Mouse (Mus musculus): ENCODE measurements around the gene Eid2b. TPM values are rescaled to one million over a fixed set of nuclear protein-coding genes. Genes with fewer than 3 reads are reported as not detected.
A peak's percentile ranks its signal among the peaks of the same experiment; 100 is the strongest.

Eid2b gene
- polyA plus RNA-seq, 1 experiment from 2014 or later: 5.7 TPM

GRCm38 (mm10) chr7:28311926-28312543 lies 34.5 kb downstream of the Eid2b start, which contains the start of gene Timm50:
TSS of gene Timm50 (minus strand) at chr7:28312072.
- WGBS: under 1% methylated on average over 43 of the region's 45 CpGs
- Histone ChIP-seq H3K9me3 (ENCODE audit: control insufficient read depth, low read length) (no peaks in the 10 kb centered on the region), H3K27me3 (replicated peaks; ENCODE audit: control insufficient read depth, insufficient read depth, low read length) (no peaks in the 10 kb centered on the region), H3K36me3 (ENCODE audit: control insufficient read depth, insufficient read depth, low read length) (peaks cover 18% of the 10 kb centered on the region), H3K4me2 (ENCODE audit: low read depth, low read length) (peak within 1 kb of the TSS; percentile 84), H3K9ac (ENCODE audit: low read depth, low read length) (peak within 1 kb of the TSS; percentile 92), H3K27ac (ENCODE audit: low read length) (peak within 1 kb of the TSS; percentile 69), H3K4me3 (ENCODE audit: low read length) (peak within 1 kb of the TSS; percentile 80), H3K4me1 (ENCODE audit: control insufficient read depth, insufficient read depth, low read length) (peaks cover 8% of the 10 kb centered on the region)
- ATAC-seq: peak; percentile 97

GRCm38 (mm10) chr7:28318036-28318435 lies 40.5 kb downstream of the Eid2b start:
- Histone ChIP-seq H3K4me2 (ENCODE audit: low read depth, low read length) (no peak overlapping the region), H3K27me3 (replicated peaks; ENCODE audit: control insufficient read depth, insufficient read depth, low read length) (no peaks in the 10 kb centered on the region), H3K9ac (ENCODE audit: low read depth, low read length) (no peak overlapping the region), H3K9me3 (ENCODE audit: control insufficient read depth, low read length) (no peaks in the 10 kb centered on the region), H3K4me1 (ENCODE audit: control insufficient read depth, insufficient read depth, low read length) (no peaks in the 10 kb centered on the region), H3K27ac (ENCODE audit: low read length) (no peak overlapping the region), H3K36me3 (ENCODE audit: control insufficient read depth, insufficient read depth, low read length) (peaks cover 37% of the 10 kb centered on the region), H3K4me3 (ENCODE audit: low read length) (no peak overlapping the region)
- WGBS: 85% methylated on average over 3 of the region's 3 CpGs
- no peak for ATAC-seq

GRCm38 (mm10) chr7:28318714-28319113 lies 41.2 kb downstream of the Eid2b start:
- Histone ChIP-seq H3K4me1 (ENCODE audit: control insufficient read depth, insufficient read depth, low read length) (no peaks in the 10 kb centered on the region), H3K27me3 (replicated peaks; ENCODE audit: control insufficient read depth, insufficient read depth, low read length) (no peaks in the 10 kb centered on the region), H3K36me3 (ENCODE audit: control insufficient read depth, insufficient read depth, low read length) (peaks cover 38% of the 10 kb centered on the region), H3K27ac (ENCODE audit: low read length) (no peak overlapping the region), H3K4me2 (ENCODE audit: low read depth, low read length) (no peak overlapping the region), H3K9me3 (ENCODE audit: control insufficient read depth, low read length) (no peaks in the 10 kb centered on the region), H3K9ac (ENCODE audit: low read depth, low read length) (no peak overlapping the region), H3K4me3 (ENCODE audit: low read length) (no peak overlapping the region)
- ATAC-seq: no peak
- WGBS: 92% methylated on average over 17 of the region's 17 CpGs

GRCm38 (mm10) chr7:28321974-28322720 lies 44.6 kb downstream of the Eid2b start:
- WGBS: 91% methylated on average over 15 of the region's 15 CpGs
- no peak overlapping the region for H3K4me3 ChIP-seq (ENCODE audit: low read length)
- no peaks in the 10 kb centered on the region for H3K9me3 ChIP-seq (ENCODE audit: control insufficient read depth, low read length)
- H3K27ac ChIP-seq (ENCODE audit: low read length): no peak overlapping the region
- peaks cover 39% of the 10 kb centered on the region for H3K36me3 ChIP-seq (ENCODE audit: control insufficient read depth, insufficient read depth, low read length)
- H3K27me3 ChIP-seq (replicated peaks; ENCODE audit: control insufficient read depth, insufficient read depth, low read length): no peaks in the 10 kb centered on the region
- H3K4me2 ChIP-seq (ENCODE audit: low read depth, low read length): no peak overlapping the region
- no peaks in the 10 kb centered on the region for H3K4me1 ChIP-seq (ENCODE audit: control insufficient read depth, insufficient read depth, low read length)
- no peak overlapping the region for H3K9ac ChIP-seq (ENCODE audit: low read depth, low read length)
- no peak for ATAC-seq

- WGBS: 95% methylated on average over 8 of the region's 8 CpGs
- no peak overlapping the region for H3K27ac ChIP-seq (ENCODE audit: low read length)
- ATAC-seq: no peak
- H3K36me3 ChIP-seq (ENCODE audit: control insufficient read depth, insufficient read depth, low read length): peaks cover 29% of the 10 kb centered on the region
- no peaks in the 10 kb centered on the region for H3K4me1 ChIP-seq (ENCODE audit: control insufficient read depth, insufficient read depth, low read length)
- H3K9ac ChIP-seq (ENCODE audit: low read depth, low read length): no peak overlapping the region
- no peak overlapping the region for H3K4me3 ChIP-seq (ENCODE audit: low read length)
- no peaks in the 10 kb centered on the region for H3K9me3 ChIP-seq (ENCODE audit: control insufficient read depth, low read length)
- no peaks in the 10 kb centered on the region for H3K27me3 ChIP-seq (replicated peaks; ENCODE audit: control insufficient read depth, insufficient read depth, low read length)
- H3K4me2 ChIP-seq (ENCODE audit: low read depth, low read length): no peak overlapping the region
Observed at GRCm38 (mm10) chr7:28325293-28325692, 47.8 kb downstream of the Eid2b start.

GRCm38 (mm10) chr7:28326457-28326856 lies 48.9 kb downstream of the Eid2b start:
- Histone ChIP-seq H3K27me3 (replicated peaks; ENCODE audit: control insufficient read depth, insufficient read depth, low read length) (no peaks in the 10 kb centered on the region), H3K4me1 (ENCODE audit: control insufficient read depth, insufficient read depth, low read length) (no peaks in the 10 kb centered on the region), H3K27ac (ENCODE audit: low read length) (no peak overlapping the region), H3K9ac (ENCODE audit: low read depth, low read length) (no peak overlapping the region), H3K9me3 (ENCODE audit: control insufficient read depth, low read length) (no peaks in the 10 kb centered on the region), H3K4me3 (ENCODE audit: low read length) (no peak overlapping the region), H3K36me3 (ENCODE audit: control insufficient read depth, insufficient read depth, low read length) (peaks cover 35% of the 10 kb centered on the region), H3K4me2 (ENCODE audit: low read depth, low read length) (no peak overlapping the region)
- no peak for ATAC-seq
- WGBS: 81% methylated on average over 4 of the region's 4 CpGs

- Histone ChIP-seq H3K9ac (ENCODE audit: low read depth, low read length) (no peak overlapping the region), H3K36me3 (ENCODE audit: control insufficient read depth, insufficient read depth, low read length) (peaks cover 33% of the 10 kb centered on the region), H3K4me1 (ENCODE audit: control insufficient read depth, insufficient read depth, low read length) (no peaks in the 10 kb centered on the region), H3K4me3 (ENCODE audit: low read length) (no peak overlapping the region), H3K9me3 (ENCODE audit: control insufficient read depth, low read length) (no peaks in the 10 kb centered on the region), H3K27ac (ENCODE audit: low read length) (no peak overlapping the region), H3K4me2 (ENCODE audit: low read depth, low read length) (no peak overlapping the region), H3K27me3 (replicated peaks; ENCODE audit: control insufficient read depth, insufficient read depth, low read length) (no peaks in the 10 kb centered on the region)
- WGBS: 95% methylated on average over 2 of the region's 2 CpGs
- ATAC-seq: no peak
Observed at GRCm38 (mm10) chr7:28328260-28328659, 50.7 kb downstream of the Eid2b start.

Other genes starting within 250 kb of the Eid2b start
- gene Psmc4, start 227.6 kb upstream of the Eid2b start, polyA plus RNA-seq (2015; fragmentation: Nextera tagmentation; extraction: Ambion mirVana): 228 and 263 TPM in 2 replicates
- gene Fcgbp, start 206.5 kb upstream of the Eid2b start, polyA plus RNA-seq (2015; fragmentation: Nextera tagmentation; extraction: Ambion mirVana): 169 and 217 TPM in 2 replicates
- 0.06 and 0.10 TPM in 2 replicates for gene 9530053A07Rik, start 148.3 kb upstream of the Eid2b start, polyA plus RNA-seq (2015; fragmentation: Nextera tagmentation; extraction: Ambion mirVana)
- 90.2 and 93.9 TPM in 2 replicates for gene Fbl, start 108.0 kb upstream of the Eid2b start, polyA plus RNA-seq (2015; fragmentation: Nextera tagmentation; extraction: Ambion mirVana)
- 5.0 and 6.1 TPM in 2 replicates for gene Dyrk1b, start 98.3 kb upstream of the Eid2b start, polyA plus RNA-seq (2015; fragmentation: Nextera tagmentation; extraction: Ambion mirVana)
- gene Eid2, start 9.9 kb upstream of the Eid2b start, polyA plus RNA-seq (2015; fragmentation: Nextera tagmentation; extraction: Ambion mirVana): 0.77 and 0.98 TPM in 2 replicates
- gene Selenov, start 13.4 kb downstream of the Eid2b start, polyA plus RNA-seq (2015; fragmentation: Nextera tagmentation; extraction: Ambion mirVana): 0.21 TPM in 1 of 2 replicates, not detected in the other
- 2.3 and 3.3 TPM in 2 replicates for gene Dll3, start 24.5 kb downstream of the Eid2b start, polyA plus RNA-seq (2015; fragmentation: Nextera tagmentation; extraction: Ambion mirVana)
- gene Timm50, start 34.3 kb downstream of the Eid2b start, polyA plus RNA-seq (2015; fragmentation: Nextera tagmentation; extraction: Ambion mirVana): 161 and 174 TPM in 2 replicates
- 77.1 and 79.2 TPM in 2 replicates for gene Supt5, start 61.0 kb downstream of the Eid2b start, polyA plus RNA-seq (2015; fragmentation: Nextera tagmentation; extraction: Ambion mirVana)
- 977 and 1,010 TPM in 2 replicates for gene Rps16, start 72.9 kb downstream of the Eid2b start, polyA plus RNA-seq (2015; fragmentation: Nextera tagmentation; extraction: Ambion mirVana)
- 37.9 and 38.2 TPM in 2 replicates for gene Plekhg2, start 94.9 kb downstream of the Eid2b start, polyA plus RNA-seq (2015; fragmentation: Nextera tagmentation; extraction: Ambion mirVana)
- gene Zfp36, start 102.5 kb downstream of the Eid2b start, polyA plus RNA-seq (2015; fragmentation: Nextera tagmentation; extraction: Ambion mirVana): 37.3 and 43.6 TPM in 2 replicates
- gene Med29, start 115.0 kb downstream of the Eid2b start, polyA plus RNA-seq (2015; fragmentation: Nextera tagmentation; extraction: Ambion mirVana): 52.6 and 53.9 TPM in 2 replicates
- gene Paf1, start 115.2 kb downstream of the Eid2b start, polyA plus RNA-seq (2015; fragmentation: Nextera tagmentation; extraction: Ambion mirVana): 69.2 and 78.7 TPM in 2 replicates
- 17.8 and 19.4 TPM in 2 replicates for gene Gmfg, start 159.7 kb downstream of the Eid2b start, polyA plus RNA-seq (2015; fragmentation: Nextera tagmentation; extraction: Ambion mirVana)
- gene Lrfn1, start 174.2 kb downstream of the Eid2b start, polyA plus RNA-seq (2015; fragmentation: Nextera tagmentation; extraction: Ambion mirVana): 1.1 and 1.3 TPM in 2 replicates
- not detected in 2 replicates for gene Ifnl2, start 232.7 kb downstream of the Eid2b start, polyA plus RNA-seq (2015; fragmentation: Nextera tagmentation; extraction: Ambion mirVana)
- not detected in 2 replicates for gene Ifnl3, start 245.1 kb downstream of the Eid2b start, polyA plus RNA-seq (2015; fragmentation: Nextera tagmentation; extraction: Ambion mirVana)